In the genomic region with DNA sequence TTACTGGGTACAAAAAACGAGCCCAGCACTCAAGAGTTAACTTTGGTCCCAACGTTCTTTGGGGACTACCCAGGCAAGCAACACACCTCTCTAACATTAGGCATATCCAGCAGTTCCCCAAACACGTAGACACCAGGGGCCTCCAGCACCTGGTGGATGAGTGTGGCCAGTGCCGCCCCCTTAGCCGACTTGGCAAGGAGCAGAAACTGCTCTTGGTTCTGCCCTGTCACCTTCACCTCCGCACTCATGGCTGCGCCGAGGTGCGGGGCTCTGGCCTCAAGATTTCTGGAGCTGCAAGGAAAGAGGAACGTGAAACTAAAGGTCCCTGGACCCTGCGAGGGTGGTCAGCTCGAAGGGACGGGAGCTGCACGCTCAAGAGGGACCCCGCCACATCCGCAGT, we compare ENCODE assay signal across 8 mouse cellular contexts. TPM values are rescaled to one million over a fixed set of nuclear protein-coding genes. Genes with fewer than 3 reads are reported as not detected.
DNase-seq lines count a peak whose midpoint lies in the region; ATAC-seq and TF ChIP-seq lines count a peak whose summit lies in the region.

No protein-coding gene starts in this region.

- ATAC-seq in heart, embryonic 14.5 days (ENCODE audit: insufficient number of reproducible peaks, insufficient read depth, low FRiP score, low read depth) = no peak
- ATAC-seq in heart, postnatal 0 days (ENCODE audit: insufficient read depth, low read depth) = no peak

- TF ChIP-seq CTCF in heart, postnatal 0 days (IDR thresholded peaks at IDR 0.05; ENCODE audit: low read depth) = peak; percentile 4; the same call in 1 of the 2 replicates

- WGBS in heart, embryonic 14.5 days = 35% methylated on average over 16 of the region's 16 CpGs
- WGBS in heart, postnatal 0 days = 36% methylated on average over 16 of the region's 16 CpGs

- no peak for TF ChIP-seq EP300 in heart, postnatal 0 days (IDR thresholded peaks at IDR 0.05; ENCODE audit: low read depth)

- peaks cover 33% of the 10 kb centered on the region for H3K36me3 ChIP-seq in heart, embryonic 14.5 days (ENCODE audit: control insufficient read depth, insufficient read depth, low read length)
- peaks cover 20% of the 10 kb centered on the region for H3K36me3 ChIP-seq in heart, postnatal 0 days (replicated peaks; ENCODE audit: control insufficient read depth, insufficient read depth, low read length)

- peak overlapping the region; percentile 95 for H3K4me2 ChIP-seq in heart, embryonic 14.5 days (ENCODE audit: low read length)
- H3K4me2 ChIP-seq in heart, postnatal 0 days (ENCODE audit: low read depth, low read length) = peak overlapping the region; percentile 77

- peak overlapping the region in 1 of 2 experiments; percentile 92; a peak in 2 of 4 replicates for H3K27ac ChIP-seq in heart, embryonic 14.5 days (replicated peaks in 1 of 2; ENCODE audit: control insufficient read depth in 1 of 2, insufficient read depth in 1 of 2, low read depth in 2 of 2, low read length in 2 of 2)
- peak overlapping the region; percentile 87 for H3K27ac ChIP-seq in heart, postnatal 0 days (ENCODE audit: low read depth)

- no peaks in the 10 kb centered on the region for H3K9me3 ChIP-seq in heart, embryonic 14.5 days (ENCODE audit: control insufficient read depth, low read length)
- H3K9me3 ChIP-seq in heart, postnatal 0 days (replicated peaks; ENCODE audit: control insufficient read depth, low read length) = no peaks in the 10 kb centered on the region

- peak overlapping the region; percentile 91 for H3K9ac ChIP-seq in heart, embryonic 14.5 days (ENCODE audit: low read length)
- H3K9ac ChIP-seq in heart, postnatal 0 days (replicated peaks; ENCODE audit: low read depth, low read length) = peak overlapping the region; percentile 68

- no peak for DNase-seq in heart, postnatal 4 days
- DNase-seq in MEL-GATA-1-ER (ENCODE audit: extremely low read depth, low read depth) = peak; percentile 12
- no peak for DNase-seq in heart, postnatal 0 days (ENCODE audit: low spot score)
- peak; percentile 14 for DNase-seq in lung, postnatal 10 days
- no peak for DNase-seq in layer of hippocampus, adult 11-12 months (ENCODE audit: low spot score)
- DNase-seq in layer of hippocampus, postnatal 25 days (ENCODE audit: extremely low spot score in 1 of 2, low spot score in 1 of 2) = no peak
- DNase-seq in urinary bladder, postnatal 36 days (ENCODE audit: low spot score in 2 of 2) = no peak

- H3K4me3 ChIP-seq in heart, embryonic 14.5 days (ENCODE audit: control insufficient read depth in 1 of 2, insufficient read depth in 1 of 2, low read depth in 1 of 2, low read length in 2 of 2) = peak overlapping the region; percentile 91 to 94
- H3K4me3 ChIP-seq in heart, postnatal 0 days (ENCODE audit: low read depth, low read length) = peak overlapping the region; percentile 69

- no peaks in the 10 kb centered on the region for H3K27me3 ChIP-seq in heart, embryonic 14.5 days (ENCODE audit: control insufficient read depth, insufficient read depth, low read length)
- no peaks in the 10 kb centered on the region for H3K27me3 ChIP-seq in heart, postnatal 0 days (ENCODE audit: control insufficient read depth, insufficient read depth, low read length)

- peaks cover 6 to 14% of the 10 kb centered on the region in 2 experiments for H3K4me1 ChIP-seq in heart, embryonic 14.5 days (ENCODE audit: control insufficient read depth in 2 of 2, insufficient read depth in 2 of 2, low read length in 2 of 2)
- H3K4me1 ChIP-seq in heart, postnatal 0 days (ENCODE audit: control insufficient read depth, insufficient read depth) = peaks cover 13% of the 10 kb centered on the region

RNA-seq across cellular contexts. Expression of gene Cops7a, which starts 0.7 kb away (rescaled TPM):
- polyA plus RNA-seq in heart, embryonic 14.5 days (2014; fragmentation: Nextera tagmentation; extraction: Ambion mirVana) = 128 and 135 TPM in 2 replicates
- total RNA-seq in heart, postnatal 4 days (2021) = 100 to 1,000 TPM; 107 to 110 TPM
- total RNA-seq in heart, postnatal 0 days (2014; rRNA removed; ENCODE audit: low replicate concordance) = 203 and 241 TPM in 2 replicates
- 130 and 134 TPM in 2 replicates for polyA plus RNA-seq in heart, postnatal 0 days (2015; fragmentation: Nextera tagmentation; extraction: Ambion mirVana)
- total RNA-seq in layer of hippocampus, postnatal 25 days (2021) = 100 to 1,000 TPM; 144 to 151 TPM

RNA-seq across cellular contexts. Expression of gene Pianp, which starts 31.9 kb away (rescaled TPM):
- polyA plus RNA-seq in heart, embryonic 14.5 days (2014; fragmentation: Nextera tagmentation; extraction: Ambion mirVana) = 0.28 and 0.55 TPM in 2 replicates
- total RNA-seq in heart, postnatal 4 days (2021) = 1 to 10 TPM in 1 of 2 experiments, under 1 TPM in 1; 0.69 to 1.5 TPM
- not detected in 2 replicates for total RNA-seq in heart, postnatal 0 days (2014; rRNA removed; ENCODE audit: low replicate concordance)
- 0.37 TPM in 2 replicates for polyA plus RNA-seq in heart, postnatal 0 days (2015; fragmentation: Nextera tagmentation; extraction: Ambion mirVana)
- total RNA-seq in layer of hippocampus, postnatal 25 days (2021) = 100 to 1,000 TPM; 139 to 188 TPM

RNA-seq across cellular contexts. Expression of gene Mlf2, which starts 33.5 kb away (rescaled TPM):
- polyA plus RNA-seq in heart, embryonic 14.5 days (2014; fragmentation: Nextera tagmentation; extraction: Ambion mirVana) = 364 and 365 TPM in 2 replicates
- 100 to 1,000 TPM; 237 to 239 TPM for total RNA-seq in heart, postnatal 4 days (2021)
- total RNA-seq in heart, postnatal 0 days (2014; rRNA removed; ENCODE audit: low replicate concordance) = 333 and 532 TPM in 2 replicates
- polyA plus RNA-seq in heart, postnatal 0 days (2015; fragmentation: Nextera tagmentation; extraction: Ambion mirVana) = 296 and 298 TPM in 2 replicates
- 100 to 1,000 TPM; 670 to 704 TPM for total RNA-seq in layer of hippocampus, postnatal 25 days (2021)

RNA-seq across cellular contexts. Expression of gene Zfp384, which starts 44.3 kb away (rescaled TPM):
- 6.6 and 7.2 TPM in 2 replicates for polyA plus RNA-seq in heart, embryonic 14.5 days (2014; fragmentation: Nextera tagmentation; extraction: Ambion mirVana)
- total RNA-seq in heart, postnatal 4 days (2021) = 10 to 100 TPM; 28.5 to 30.7 TPM
- total RNA-seq in heart, postnatal 0 days (2014; rRNA removed; ENCODE audit: low replicate concordance) = 18.4 and 20.4 TPM in 2 replicates
- polyA plus RNA-seq in heart, postnatal 0 days (2015; fragmentation: Nextera tagmentation; extraction: Ambion mirVana) = 5.4 and 5.5 TPM in 2 replicates
- 10 to 100 TPM; 42.4 to 49.6 TPM for total RNA-seq in layer of hippocampus, postnatal 25 days (2021)

RNA-seq across cellular contexts. Expression of gene Ptms, which starts 44.7 kb away (rescaled TPM):
- 238 and 251 TPM in 2 replicates for polyA plus RNA-seq in heart, embryonic 14.5 days (2014; fragmentation: Nextera tagmentation; extraction: Ambion mirVana)
- total RNA-seq in heart, postnatal 4 days (2021) = 100 to 1,000 TPM; 549 to 587 TPM
- 323 and 565 TPM in 2 replicates for total RNA-seq in heart, postnatal 0 days (2014; rRNA removed; ENCODE audit: low replicate concordance)
- polyA plus RNA-seq in heart, postnatal 0 days (2015; fragmentation: Nextera tagmentation; extraction: Ambion mirVana) = 221 and 246 TPM in 2 replicates
- total RNA-seq in layer of hippocampus, postnatal 25 days (2021) = 1,000 to 10,000 TPM; 1,178 to 1,233 TPM

Comparison
In these comparisons a context has a peak if more than half of its experiments do, and no peak if none do; other contexts are left out.
1. DNase-seq: peak in MEL-GATA-1-ER (single experiment) and lung, postnatal 10 days (single experiment); none in heart, postnatal 4 days (single experiment), heart, postnatal 0 days (single experiment), layer of hippocampus, adult 11-12 months (single experiment), layer of hippocampus, postnatal 25 days (0 of 2) and urinary bladder, postnatal 36 days (0 of 2).
2. RNA of gene Pianp, which starts 31.9 kb away (total RNA-seq): 139 to 188 TPM in layer of hippocampus, postnatal 25 days; 0.69 to 1.5 TPM in heart, postnatal 4 days and not detected in heart, postnatal 0 days; every median in the first group is over 10 times any median in the second.